Mouse (Mus musculus): ENCODE measurements around the gene Fchsd2.

- TF ChIP-seq CTCF (IDR thresholded peaks at IDR 0.05; ENCODE audit: low read depth, low read length) (peak; percentile 49), POLR2A (IDR thresholded peaks at IDR 0.05; ENCODE audit: extremely low read depth, insufficient read depth, low read length) (peak; percentile 66; the same call in 1 of the 2 replicates)
These were observed 230.5 kb downstream of the Fchsd2 start for GRCm38 (mm10) chr7:101323141-101323594.
